Mouse (Mus musculus) stomach, postnatal 0 days (tissue): ENCODE results near the gene Pla2g12b.

Experiments used
- CTCF ChIP-seq: IDR thresholded peaks from 2 replicates; pipeline ENCODE4 v1.5.1; 2016; ENCODE audit warnings: antibody characterized with exemption, low read depth, mild to moderate bottlenecking, moderate library complexity
- EP300 ChIP-seq: optimal IDR thresholded peaks from 2 replicates; pipeline ENCODE3; 2016; ENCODE audit warnings: antibody characterized with exemption

DNA sequence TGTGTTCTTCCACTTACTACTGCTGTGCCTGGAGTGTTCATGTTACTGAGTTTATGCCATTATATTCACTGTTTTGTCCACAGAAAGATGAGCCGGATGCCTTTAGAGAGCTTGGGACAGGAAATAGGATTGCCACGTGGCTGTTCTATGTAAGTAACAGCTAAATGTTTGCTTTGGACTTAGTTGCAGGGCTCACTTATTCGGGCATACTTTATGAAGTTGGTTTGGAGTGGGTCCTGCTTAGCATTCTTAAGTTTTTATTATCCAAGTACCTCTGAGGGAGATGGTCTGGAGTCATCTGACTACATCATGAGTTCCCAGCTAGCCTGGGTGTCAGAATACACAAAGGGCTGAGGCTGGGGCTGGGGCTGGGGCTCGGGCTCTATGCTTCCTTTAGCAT, 36.3 kb upstream of the Pla2g12b start:
- TF ChIP-seq CTCF, result no peak
- no peak for TF ChIP-seq EP300
